Mouse (Mus musculus): Measurements from ENCODE around the gene Hbq1b.
A peak's percentile ranks its signal among the peaks of the same experiment; 100 is the strongest.
"Not testable (repeated sequence)": the region's sequence is repeated elsewhere in the genome, so short reads cannot be mapped to it uniquely, and the experiment has no call there.

Hbq1b gene

GRCm38 (mm10) chr11:32286695-32287492 is at the start of gene Hbq1b:
Gene Hbq1b, plus strand, starts transcription at chr11:32286965.
- DNase-seq (ENCODE audit: low read depth, low spot score): not testable (repeated sequence)

- DNase-seq (ENCODE audit: low read depth, low spot score): no peak
Observed at GRCm38 (mm10) chr11:32237411-32237795, 49.4 kb upstream of the Hbq1b start.

- DNase-seq (ENCODE audit: low read depth, low spot score): no peak
Observed at GRCm38 (mm10) chr11:32238093-32238860, 48.5 kb upstream of the Hbq1b start.

DNA sequence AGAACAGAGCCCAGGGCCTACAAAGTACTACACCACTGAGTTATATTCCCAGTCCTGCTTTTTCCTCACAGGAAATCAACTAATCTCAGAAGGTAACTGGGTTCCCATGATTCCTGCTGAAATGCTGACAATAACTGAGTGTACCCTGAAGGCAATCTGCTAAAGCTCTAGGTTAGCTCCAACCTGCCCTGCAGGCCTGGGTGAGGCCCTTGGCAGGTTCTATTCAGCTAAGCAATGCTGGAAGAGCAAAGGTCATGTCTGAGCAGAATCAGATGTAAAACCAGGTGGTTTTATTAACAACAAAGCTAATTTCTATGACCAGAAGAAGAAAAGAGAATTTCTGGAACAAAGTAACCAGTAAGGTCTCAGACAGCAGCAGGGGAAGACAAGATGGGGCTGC is 45.4 kb upstream of the Hbq1b start:
- no peak for DNase-seq (ENCODE audit: low read depth, low spot score)

DNA sequence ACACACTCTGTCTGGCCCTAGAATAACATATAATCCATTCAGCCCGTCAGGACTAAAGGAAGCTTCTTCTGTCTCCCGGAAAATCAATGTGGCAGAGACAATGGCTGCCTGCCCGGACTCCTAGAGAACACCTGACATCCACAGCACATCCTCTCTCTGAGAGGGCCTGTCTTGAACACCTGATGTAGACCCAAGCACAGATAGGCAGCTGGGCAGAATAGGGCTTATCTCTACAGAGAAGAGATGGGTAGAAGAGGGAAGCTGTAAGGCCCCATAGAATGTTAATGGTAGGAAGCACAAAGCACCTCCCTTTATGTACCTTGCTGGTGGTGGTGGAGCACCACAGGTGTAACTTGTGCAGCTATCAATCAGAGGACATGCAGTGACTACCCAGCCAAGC is 44.6 kb upstream of the Hbq1b start:
- DNase-seq (ENCODE audit: low read depth, low spot score): no peak

DNA sequence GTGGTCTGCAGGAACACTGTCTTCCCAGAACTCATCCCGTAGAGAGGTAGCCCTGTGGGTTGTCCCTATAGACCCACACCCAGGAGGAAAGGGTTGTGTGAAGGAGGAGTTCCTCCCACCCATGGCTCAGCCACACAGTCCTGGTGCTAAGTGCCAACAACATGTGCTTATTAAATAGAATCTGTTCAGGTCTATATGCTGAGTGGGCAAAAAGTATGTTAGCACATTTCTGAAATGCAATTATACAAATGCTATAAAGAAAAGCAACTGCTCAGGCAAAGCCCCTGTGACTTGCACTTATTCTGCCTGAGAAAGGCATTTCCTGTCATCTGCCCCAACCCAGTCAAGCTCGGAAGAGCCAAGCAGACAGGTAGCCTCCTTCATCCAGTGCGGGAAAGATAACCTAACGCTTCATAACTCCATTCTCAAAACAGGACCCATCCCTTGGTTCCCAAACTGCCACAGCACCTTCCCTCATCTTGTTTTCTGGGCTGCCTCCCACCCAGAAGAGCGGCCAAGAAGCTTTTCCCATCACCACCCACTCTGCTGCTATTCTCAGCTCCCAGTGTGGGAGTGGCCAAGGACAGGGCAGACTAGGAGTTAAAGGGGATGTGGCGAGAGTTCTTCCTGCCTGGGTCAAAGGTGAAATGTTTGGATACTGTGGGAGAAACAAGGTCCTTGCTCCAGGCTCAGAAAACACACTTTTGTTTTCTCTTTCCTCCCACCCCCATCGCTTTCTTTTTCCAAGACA is 43.4 kb upstream of the Hbq1b start:
- no peak for DNase-seq (ENCODE audit: low read depth, low spot score)

- no peak for DNase-seq (ENCODE audit: low read depth, low spot score)
Observed at GRCm38 (mm10) chr11:32244064-32244463, 42.7 kb upstream of the Hbq1b start.

DNA sequence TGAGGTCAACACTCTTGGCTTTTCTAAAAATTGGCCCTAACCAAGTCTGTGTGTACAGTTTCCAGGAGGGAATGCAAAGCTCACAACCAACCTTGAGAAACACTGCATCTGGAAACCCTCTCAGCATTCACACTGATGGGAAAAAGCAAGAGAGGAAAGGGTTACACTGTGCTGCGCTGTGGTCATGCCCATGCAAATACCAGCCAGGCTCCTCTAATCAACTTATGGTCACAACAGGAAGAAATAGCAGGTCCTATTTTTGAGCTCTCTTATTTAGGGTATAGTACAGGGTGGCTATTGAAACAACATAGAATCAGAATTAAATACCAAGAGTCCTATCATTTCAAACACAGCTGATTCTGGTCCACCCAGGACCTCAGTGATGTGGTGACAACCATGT is 42.1 kb upstream of the Hbq1b start:
- DNase-seq (ENCODE audit: low read depth, low spot score): no peak

DNA sequence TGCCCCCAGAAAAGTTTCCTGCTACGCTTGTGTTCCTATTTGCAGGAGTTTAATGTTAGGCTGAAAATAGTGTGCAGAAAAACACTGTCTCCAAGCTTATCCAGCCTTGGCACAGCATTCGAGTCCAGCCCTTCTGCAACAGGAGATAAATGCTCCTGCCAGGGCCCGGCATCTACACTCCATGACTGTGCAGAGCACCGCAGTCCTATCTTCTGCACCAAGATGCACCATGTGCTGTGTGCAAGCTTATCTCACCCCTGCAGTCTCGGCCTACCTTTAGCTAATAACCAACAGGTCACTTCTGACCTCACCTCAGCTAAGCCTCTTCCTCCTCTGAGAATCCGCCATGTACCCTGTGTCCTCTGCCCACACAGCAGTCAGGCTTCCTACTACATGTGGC is 41.2 kb upstream of the Hbq1b start:
- no peak for DNase-seq (ENCODE audit: low read depth, low spot score)

GRCm38 (mm10) chr11:32247068-32247467 is 39.7 kb upstream of the Hbq1b start:
- DNase-seq (ENCODE audit: low read depth, low spot score): no peak

DNA sequence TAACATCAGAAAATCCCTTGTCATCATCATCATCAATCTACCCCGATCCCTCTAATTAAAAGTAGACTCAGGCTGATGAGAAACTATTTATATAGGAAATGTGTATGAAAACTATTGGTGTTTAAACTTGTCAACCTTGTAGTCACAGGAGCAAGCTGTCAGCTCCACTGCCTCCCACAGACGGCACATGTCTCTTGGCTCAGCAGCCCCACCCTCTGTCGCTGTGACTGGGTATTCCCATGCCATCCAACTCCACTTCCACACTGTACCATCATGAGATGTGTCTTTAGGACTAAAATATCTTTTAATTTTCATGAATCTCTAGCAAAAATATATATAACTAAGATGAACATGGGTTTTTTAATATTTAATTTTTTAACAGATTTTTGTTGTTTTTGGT is 38.4 kb upstream of the Hbq1b start:
- no peak for DNase-seq (ENCODE audit: low read depth, low spot score)

DNA sequence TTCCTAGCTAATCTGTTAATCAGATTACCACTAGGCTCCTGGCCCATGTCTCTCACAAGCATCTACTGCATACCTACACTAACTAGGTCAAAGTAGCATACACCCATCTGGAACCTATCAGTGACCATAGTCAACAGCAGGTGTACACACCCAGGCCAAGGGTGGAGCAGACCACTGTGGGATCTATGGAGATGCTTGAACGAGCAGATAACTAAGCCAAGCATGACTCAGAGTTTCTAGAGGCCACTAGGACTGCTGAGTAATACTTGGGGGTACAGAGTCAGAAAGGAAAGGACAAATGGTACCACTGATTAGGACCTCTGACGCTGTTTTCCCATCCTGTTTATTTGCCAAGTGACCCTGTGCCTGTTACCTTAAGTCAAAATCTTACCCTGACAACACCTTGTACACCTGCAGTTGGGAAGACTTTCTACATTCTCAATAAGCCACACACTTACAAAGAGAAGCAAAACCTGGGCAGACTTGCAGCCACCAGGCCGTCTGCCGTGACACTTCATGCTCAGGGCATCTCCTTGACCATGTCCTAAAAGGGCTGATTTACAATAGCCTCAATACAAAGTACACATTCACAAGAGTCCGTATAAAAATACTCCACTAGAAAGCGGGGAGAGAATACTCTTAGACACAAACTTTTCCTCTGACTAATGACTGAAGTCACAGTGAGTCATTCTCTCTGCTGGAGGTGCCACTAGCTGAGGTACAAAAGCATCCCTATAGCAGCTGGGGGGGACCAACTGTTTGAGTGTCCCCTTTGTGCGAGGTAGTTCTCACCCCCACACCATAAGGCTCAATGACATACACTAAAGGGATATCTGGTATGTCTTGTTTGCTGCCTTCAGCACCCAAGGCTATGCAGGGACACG is 35.6 kb upstream of the Hbq1b start:
- no peak for DNase-seq (ENCODE audit: low read depth, low spot score)

GRCm38 (mm10) chr11:32253121-32253520 is 33.6 kb upstream of the Hbq1b start:
- DNase-seq (ENCODE audit: low read depth, low spot score): no peak

DNA sequence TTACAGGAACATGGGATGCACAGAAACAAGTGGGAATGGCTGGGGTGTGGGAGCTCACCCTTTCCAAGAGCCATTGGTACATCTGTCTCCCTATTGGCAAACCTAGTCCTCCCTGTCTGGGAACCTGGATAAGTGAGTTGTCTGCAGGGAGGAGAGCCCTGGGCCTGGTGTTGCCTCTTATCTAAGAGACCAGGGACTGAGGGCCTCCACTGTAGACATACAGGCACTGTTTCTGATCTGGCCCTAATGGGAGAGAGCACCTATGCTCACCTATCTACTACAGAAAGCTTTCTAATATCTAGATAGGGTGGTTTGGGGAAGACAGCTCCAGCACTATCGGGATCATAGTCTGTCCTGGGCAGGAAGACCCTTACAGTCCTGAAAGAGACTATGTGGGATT is 30.6 kb upstream of the Hbq1b start:
- no peak for DNase-seq (ENCODE audit: low read depth, low spot score)

DNA sequence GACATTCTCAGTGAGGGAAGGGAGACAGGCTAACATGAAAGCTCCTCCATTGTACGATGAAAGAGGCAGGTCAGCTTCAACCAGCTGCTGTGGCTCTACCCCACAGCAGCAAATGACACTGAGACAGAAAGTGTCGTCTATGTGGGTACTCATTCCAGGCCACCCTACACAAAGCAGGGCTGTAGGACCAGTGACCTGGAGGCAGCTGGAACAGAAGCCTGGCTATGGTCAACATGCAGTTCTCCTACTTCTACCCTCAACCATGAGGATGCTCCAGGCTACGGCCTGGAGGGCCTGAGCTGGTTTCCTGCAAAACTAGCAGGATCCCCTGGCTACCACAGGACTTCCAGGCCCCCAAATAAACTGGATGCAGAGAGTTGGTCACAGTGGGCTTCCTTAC is 30.2 kb upstream of the Hbq1b start:
- no peak for DNase-seq (ENCODE audit: low read depth, low spot score)

DNA sequence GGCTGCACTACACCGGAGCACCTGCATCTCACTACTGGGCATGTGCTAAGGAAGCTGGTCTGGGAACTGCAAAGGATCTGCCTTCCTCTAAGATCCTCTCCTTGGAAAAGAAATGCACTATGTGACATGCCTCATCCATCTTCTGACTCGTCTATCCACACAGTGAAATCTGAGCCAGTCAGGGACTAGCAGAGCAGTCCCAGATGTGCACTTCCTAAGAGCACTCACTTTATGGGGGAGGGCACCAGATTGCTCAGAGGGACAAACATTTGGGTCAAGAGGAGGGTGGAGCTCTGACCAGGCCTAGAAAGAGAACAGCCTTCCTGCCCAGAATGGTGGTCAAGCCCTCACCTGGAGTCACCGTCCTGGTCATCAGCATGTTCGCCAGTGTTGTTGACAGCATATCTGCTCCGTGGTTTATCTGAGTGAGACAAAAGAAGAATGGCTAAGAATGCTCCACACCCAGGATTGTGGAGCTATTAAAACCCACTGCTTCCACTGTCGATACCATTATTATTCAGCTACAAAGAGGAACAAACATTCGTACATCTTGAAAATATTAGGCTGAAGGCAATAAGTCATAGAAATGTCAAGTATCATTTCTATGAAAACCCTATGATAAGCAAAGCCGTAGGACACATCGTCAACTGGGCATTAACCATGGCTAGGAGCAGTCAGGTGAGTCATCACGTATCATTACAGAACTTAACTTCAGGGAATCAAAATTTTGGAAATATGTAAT is 23.9 kb upstream of the Hbq1b start:
- DNase-seq (ENCODE audit: low read depth, low spot score): no peak

- no peak for DNase-seq (ENCODE audit: low read depth, low spot score)
Observed at GRCm38 (mm10) chr11:32265117-32265738, 21.5 kb upstream of the Hbq1b start.

- no peak for DNase-seq (ENCODE audit: low read depth, low spot score)
Observed at GRCm38 (mm10) chr11:32266194-32266593, 20.6 kb upstream of the Hbq1b start.

GRCm38 (mm10) chr11:32266776-32267175 is 20.0 kb upstream of the Hbq1b start:
- DNase-seq (ENCODE audit: low read depth, low spot score): no peak

- DNase-seq (ENCODE audit: low read depth, low spot score): peak; percentile 89
Observed at GRCm38 (mm10) chr11:32267188-32267884, 19.4 kb upstream of the Hbq1b start, which contains the start of gene Nprl3. Gene Nprl3, minus strand, starts transcription at chr11:32267707.
